Mouse (Mus musculus) midbrain, embryonic 10.5 days (tissue): ENCODE results near the gene Csnk2a2. TPM values are rescaled to one million over a fixed set of nuclear protein-coding genes. Genes with fewer than 3 reads are reported as not detected.

ENCODE experiments used
- DNase-seq: peaks from one replicate; pipeline ENCODE4 v3.0.0-alpha.2; 2017; ENCODE audit warnings: low spot score
- H3K27ac ChIP-seq: fragments of 300-500 bp; sonication (generic); replicated peaks from 2 replicates; pipeline ENCODE4 v1.5.1; 2016; ENCODE audit warnings: mild to moderate bottlenecking
- H3K27me3 ChIP-seq: fragments of 300-500 bp; sonication (generic); 2 replicates; pipeline ENCODE4 v1.6.1; 2016; ENCODE audit warnings: low read depth, mild to moderate bottlenecking; ENCODE audit not compliant: poor library complexity, severe bottlenecking
- H3K36me3 ChIP-seq: fragments of 300-500 bp; sonication (generic); 2 replicates; pipeline ENCODE4 v1.6.1; 2016; ENCODE audit warnings: mild to moderate bottlenecking, moderate library complexity
- H3K4me1 ChIP-seq: fragments of 300-500 bp; sonication (generic); 2 replicates; pipeline ENCODE4 v1.6.1; 2016
- H3K4me3 ChIP-seq: fragments of 300-500 bp; sonication (generic); 2 replicates; pipeline ENCODE4 v1.5.1; 2016; ENCODE audit warnings: mild to moderate bottlenecking, moderate library complexity
- H3K9me3 ChIP-seq: fragments of 300-500 bp; sonication (generic); replicated peaks from 2 replicates; pipeline ENCODE4 v1.6.1; 2016; ENCODE audit warnings: mild to moderate bottlenecking
- WGBS: fragments of 180-500 bp; shearing (Covaris S2); methylation state at CpG from one replicate; pipeline ENCODE4 v1.1.7; 2016; 5-methylcytosine and 5-hydroxymethylcytosine counted together
- polyA plus RNA-seq: library from polyadenylated mRNA; unstranded; fragments of >200 nt; fragmentation: Nextera tagmentation; extraction: Ambion mirVana; gene quantifications from 2 replicates; pipeline ENCODE4 v1.2.1, GENCODE M21; 2016

Csnk2a2 gene
- polyA plus RNA-seq, 1 experiment from 2014 or later = 11.1 TPM

GRCm38 (mm10) chr8:95502431-95502830, 12.6 kb upstream of the Csnk2a2 start:
- Histone ChIP-seq H3K27ac (no peak overlapping the region), H3K4me1 (no peaks in the 10 kb centered on the region), H3K9me3 (no peaks in the 10 kb centered on the region), H3K4me3 (no peak overlapping the region), H3K27me3 (no peaks in the 10 kb centered on the region), H3K36me3 (no peaks in the 10 kb centered on the region)
- no peak for DNase-seq
- 88% methylated on average over 7 of the region's 7 CpGs for WGBS

- no peaks in the 10 kb centered on the region for H3K4me1 ChIP-seq
- no peak overlapping the region for H3K4me3 ChIP-seq
- DNase-seq = no peak
- no peaks in the 10 kb centered on the region for H3K27me3 ChIP-seq
- no peaks in the 10 kb centered on the region for H3K36me3 ChIP-seq
- WGBS = 96% methylated on average over 5 of the region's 5 CpGs
- H3K27ac ChIP-seq = no peak overlapping the region
- H3K9me3 ChIP-seq = no peaks in the 10 kb centered on the region
These were observed 10.6 kb upstream of the Csnk2a2 start for GRCm38 (mm10) chr8:95500436-95500835.

GRCm38 (mm10) chr8:95499266-95500064, 9.6 kb upstream of the Csnk2a2 start:
- Histone ChIP-seq H3K36me3 (no peaks in the 10 kb centered on the region), H3K9me3 (no peaks in the 10 kb centered on the region), H3K4me3 (no peak overlapping the region), H3K27me3 (no peaks in the 10 kb centered on the region), H3K27ac (no peak overlapping the region), H3K4me1 (no peaks in the 10 kb centered on the region)
- WGBS = 76% methylated on average over 4 of the region's 4 CpGs
- DNase-seq = no peak

GRCm38 (mm10) chr8:95497821-95498220, 8.0 kb upstream of the Csnk2a2 start:
- no peaks in the 10 kb centered on the region for H3K27me3 ChIP-seq
- WGBS = 80% methylated on average over 3 of the region's 3 CpGs
- DNase-seq = no peak
- H3K9me3 ChIP-seq = no peaks in the 10 kb centered on the region
- no peaks in the 10 kb centered on the region for H3K36me3 ChIP-seq
- no peak overlapping the region for H3K27ac ChIP-seq
- H3K4me1 ChIP-seq = no peaks in the 10 kb centered on the region
- H3K4me3 ChIP-seq = no peak overlapping the region

GRCm38 (mm10) chr8:95496420-95496819, 6.6 kb upstream of the Csnk2a2 start:
- no peaks in the 10 kb centered on the region for H3K36me3 ChIP-seq
- H3K4me3 ChIP-seq = no peak overlapping the region
- no peaks in the 10 kb centered on the region for H3K4me1 ChIP-seq
- no peaks in the 10 kb centered on the region for H3K9me3 ChIP-seq
- WGBS = 57% methylated on average over 3 of the region's 3 CpGs
- no peak for DNase-seq
- no peaks in the 10 kb centered on the region for H3K27me3 ChIP-seq
- no peak overlapping the region for H3K27ac ChIP-seq

GRCm38 (mm10) chr8:95495444-95495843, 5.6 kb upstream of the Csnk2a2 start:
- Histone ChIP-seq H3K4me1 (no peaks in the 10 kb centered on the region), H3K4me3 (no peak overlapping the region), H3K27me3 (no peaks in the 10 kb centered on the region), H3K27ac (no peak overlapping the region), H3K36me3 (no peaks in the 10 kb centered on the region), H3K9me3 (no peaks in the 10 kb centered on the region)
- WGBS = 90% methylated on average over 6 of the region's 6 CpGs
- no peak for DNase-seq

- H3K4me3 ChIP-seq = no peak overlapping the region
- H3K27me3 ChIP-seq = no peaks in the 10 kb centered on the region
- H3K4me1 ChIP-seq = peaks cover 15% of the 10 kb centered on the region
- no peak for DNase-seq
- no peak overlapping the region for H3K27ac ChIP-seq
- H3K9me3 ChIP-seq = no peaks in the 10 kb centered on the region
- WGBS = 76% methylated on average over 4 of the region's 4 CpGs
- H3K36me3 ChIP-seq = peaks cover 1% of the 10 kb centered on the region; the same call in 1 of the 2 replicates
These were observed 2.2 kb upstream of the Csnk2a2 start for GRCm38 (mm10) chr8:95492057-95492456.

- Histone ChIP-seq H3K4me1 (peaks cover 18% of the 10 kb centered on the region), H3K27me3 (no peaks in the 10 kb centered on the region), H3K27ac (peak overlapping the region; percentile 91), H3K4me3 (peak overlapping the region; percentile 95), H3K9me3 (no peaks in the 10 kb centered on the region), H3K36me3 (peaks cover 34% of the 10 kb centered on the region)
- 1% methylated on average over 34 of the region's 42 CpGs for WGBS
- DNase-seq = peak; percentile 85
These were observed 1.0 kb downstream of the Csnk2a2 start for GRCm38 (mm10) chr8:95488698-95489332.

- Histone ChIP-seq H3K4me1 (peaks cover 18% of the 10 kb centered on the region), H3K9me3 (no peaks in the 10 kb centered on the region), H3K27me3 (no peaks in the 10 kb centered on the region), H3K36me3 (peaks cover 41% of the 10 kb centered on the region), H3K4me3 (peak overlapping the region; percentile 95), H3K27ac (peak overlapping the region; percentile 91)
- peak; percentile 18 for DNase-seq
- WGBS = 3% methylated on average over 92 of the region's 95 CpGs
These were observed 1.8 kb downstream of the Csnk2a2 start for GRCm38 (mm10) chr8:95487800-95488697.

- peaks cover 95% of the 10 kb centered on the region for H3K36me3 ChIP-seq
- no peak overlapping the region for H3K27ac ChIP-seq
- no peak for DNase-seq
- no peaks in the 10 kb centered on the region for H3K27me3 ChIP-seq
- no peak overlapping the region for H3K4me3 ChIP-seq
- 96% methylated on average over 4 of the region's 4 CpGs for whole genome bisulfite sequencing
- H3K9me3 ChIP-seq = no peaks in the 10 kb centered on the region
- no peaks in the 10 kb centered on the region for H3K4me1 ChIP-seq
These were observed 19.8 kb downstream of the Csnk2a2 start for GRCm38 (mm10) chr8:95470008-95470407.

- WGBS = 95% methylated on average over 3 of the region's 3 CpGs
- no peak overlapping the region for H3K4me3 ChIP-seq
- H3K36me3 ChIP-seq = peaks cover 95% of the 10 kb centered on the region
- DNase-seq = no peak
- H3K27me3 ChIP-seq = no peaks in the 10 kb centered on the region
- H3K4me1 ChIP-seq = no peaks in the 10 kb centered on the region
- no peaks in the 10 kb centered on the region for H3K9me3 ChIP-seq
- no peak overlapping the region for H3K27ac ChIP-seq
These were observed 20.8 kb downstream of the Csnk2a2 start for GRCm38 (mm10) chr8:95468995-95469394.

GRCm38 (mm10) chr8:95466543-95466942, 23.3 kb downstream of the Csnk2a2 start:
- Histone ChIP-seq H3K9me3 (no peaks in the 10 kb centered on the region), H3K4me3 (no peak overlapping the region), H3K27me3 (no peaks in the 10 kb centered on the region), H3K4me1 (no peaks in the 10 kb centered on the region), H3K36me3 (peaks cover 95% of the 10 kb centered on the region), H3K27ac (no peak overlapping the region)
- DNase-seq = no peak
- WGBS = 93% methylated on average over 2 of the region's 2 CpGs
